13 mouse cellular contexts compared by ENCODE assay signal in the genomic region with DNA sequence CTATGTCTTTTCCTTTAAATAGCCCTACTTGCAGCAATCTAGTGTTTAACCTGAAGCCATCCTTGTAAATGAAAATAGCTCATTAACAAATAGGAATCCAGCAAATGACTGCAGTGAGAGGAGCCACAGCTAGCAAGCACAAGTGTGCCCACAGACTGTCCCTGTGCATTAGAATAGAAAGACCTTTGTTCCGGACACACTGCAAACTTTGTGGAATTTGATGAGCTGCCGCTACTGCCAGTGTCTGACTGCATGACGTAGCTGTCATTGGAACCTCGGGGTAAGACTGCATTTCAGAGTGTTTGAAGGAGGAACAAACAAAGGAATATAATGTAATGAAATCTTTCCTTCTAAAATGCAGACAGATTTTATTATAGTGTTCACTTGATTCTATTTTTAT.
DNase-seq lines count a peak whose midpoint lies in the region; ATAC-seq and TF ChIP-seq lines count a peak whose summit lies in the region.
"Had no signal": no experiment of that assay in that cellular context is flagged by ENCODE, and none has a peak within 500 bp of the region (broad histone marks: within the 10 kb centered on the region; RNA-seq: fewer than 3 reads in every experiment).

No protein-coding gene starts in this region.

- H3K36me3 ChIP-seq in kidney, adult 2 months (ENCODE audit: control insufficient read depth, insufficient read depth, low read length), result no peaks in the 10 kb centered on the region
- no peaks in the 10 kb centered on the region for H3K36me3 ChIP-seq in hindbrain, embryonic 13.5 days
- H3K36me3 ChIP-seq in midbrain, embryonic 16.5 days (ENCODE audit: control insufficient read depth, insufficient read depth, low read length), result no peaks in the 10 kb centered on the region
- H3K36me3 ChIP-seq: lung, embryonic 15.5 days had no signal

- 0 out of 2 replicates have a peak overlapping the region, but pooled peaks have one; percentile 1 for H3K4me3 ChIP-seq in gastrocnemius, adult 2 months
- no peak overlapping the region for H3K4me3 ChIP-seq in kidney, adult 2 months (ENCODE audit: insufficient read depth, low read depth, low read length)
- H3K4me3 ChIP-seq in hindbrain, embryonic 13.5 days, result no peak overlapping the region
- H3K4me3 ChIP-seq in midbrain, embryonic 16.5 days (ENCODE audit: low read depth, low read length), result no peak overlapping the region
- H3K4me3 ChIP-seq: lung, embryonic 15.5 days had no signal

- no peak for TF ChIP-seq POLR2A in kidney, adult 2 months (IDR thresholded peaks at IDR 0.05; ENCODE audit: low read depth, low read length)

- H3K27me3 ChIP-seq in kidney, adult 2 months (replicated peaks; ENCODE audit: control insufficient read depth, insufficient read depth, low read length), result no peaks in the 10 kb centered on the region
- no peaks in the 10 kb centered on the region for H3K27me3 ChIP-seq in hindbrain, embryonic 13.5 days
- no peaks in the 10 kb centered on the region for H3K27me3 ChIP-seq in midbrain, embryonic 16.5 days (ENCODE audit: control insufficient read depth, insufficient read depth, low read depth, low read length)
- H3K27me3 ChIP-seq: lung, embryonic 15.5 days had no signal

- DNase-seq in gastrocnemius, adult 2 months, result no peak
- no peak for DNase-seq in gastrocnemius, postnatal 10 days
- peak; percentile 3 for DNase-seq in kidney, adult 2 months
- no peak for DNase-seq in kidney, postnatal 25 days
- DNase-seq in adrenal gland, adult 8-10 months, result no peak
- DNase-seq: cerebellum, adult 2 months; gastrocnemius, postnatal 14 days; kidney, adult 18-20 months; layer of hippocampus, adult 9-11 months; right cerebral cortex, postnatal 14 days had no signal

- H3K9me3 ChIP-seq in hindbrain, embryonic 13.5 days, result no peaks in the 10 kb centered on the region
- no peaks in the 10 kb centered on the region for H3K9me3 ChIP-seq in midbrain, embryonic 16.5 days (replicated peaks; ENCODE audit: control insufficient read depth, low read length, poor library complexity, severe bottlenecking)
- H3K9me3 ChIP-seq: lung, embryonic 15.5 days had no signal

- no peaks in the 10 kb centered on the region for H3K4me1 ChIP-seq in kidney, adult 2 months (ENCODE audit: control insufficient read depth, insufficient read depth, low read length)
- H3K4me1 ChIP-seq in hindbrain, embryonic 13.5 days (replicated peaks), result no peaks in the 10 kb centered on the region; the same call in 1 of the 2 replicates
- H3K4me1 ChIP-seq in midbrain, embryonic 16.5 days (ENCODE audit: control insufficient read depth, insufficient read depth, low read length), result no peaks in the 10 kb centered on the region; the same call in 1 of the 2 replicates
- H3K4me1 ChIP-seq: lung, embryonic 15.5 days had no signal

- ATAC-seq in hindbrain, embryonic 13.5 days (ENCODE audit: low FRiP score), result 0 out of 2 replicates have a peak, but pooled peaks have one; percentile 54
- ATAC-seq in midbrain, embryonic 16.5 days, result peak; percentile 21; the same call in 1 of the 2 replicates

- no peak overlapping the region for H3K4me2 ChIP-seq in hindbrain, embryonic 13.5 days
- peak overlapping the region; percentile 14; the same call in 1 of the 2 replicates for H3K4me2 ChIP-seq in midbrain, embryonic 16.5 days (ENCODE audit: low read length)
- H3K4me2 ChIP-seq: lung, embryonic 15.5 days had no signal

- intact Hi-C loops in gastrocnemius, adult 2 months (cut with DNase I), result no loop called here

- no peak for TF ChIP-seq CTCF in gastrocnemius, adult 2 months (IDR thresholded peaks at IDR 0.05)
- TF ChIP-seq CTCF in kidney, adult 2 months (conservative IDR thresholded peaks at IDR 0.05; ENCODE audit: insufficient read depth, insufficient read length, low read depth, low read length), result no peak

- no peak overlapping the region; the same call in 1 of the 2 replicates for H3K9ac ChIP-seq in hindbrain, embryonic 13.5 days
- H3K9ac ChIP-seq in midbrain, embryonic 16.5 days (ENCODE audit: low read depth, low read length), result no peak overlapping the region
- H3K9ac ChIP-seq: lung, embryonic 15.5 days had no signal

- no peak overlapping the region for H3K27ac ChIP-seq in gastrocnemius, adult 2 months
- H3K27ac ChIP-seq in kidney, adult 2 months (ENCODE audit: insufficient read depth, low read depth, low read length), result no peak overlapping the region
- 0 out of 2 replicates have a peak overlapping the region, but pooled peaks have one; percentile 35 for H3K27ac ChIP-seq in hindbrain, embryonic 13.5 days
- no peak overlapping the region for H3K27ac ChIP-seq in midbrain, embryonic 16.5 days (ENCODE audit: low read length)
- H3K27ac ChIP-seq: lung, embryonic 15.5 days had no signal

- WGBS in kidney, adult 2 months, result 38% methylated on average over 4 of the region's 4 CpGs
- WGBS in hindbrain, embryonic 13.5 days, result 38% methylated on average over 4 of the region's 4 CpGs
- WGBS in midbrain, embryonic 16.5 days, result 20% methylated on average over 4 of the region's 4 CpGs
